Mouse (Mus musculus) inflammation-experienced regulatory T-cells, adult 16 weeks (primary cell): Measurements from ENCODE around the gene Rhbdl3. TPM values are rescaled to one million over a fixed set of nuclear protein-coding genes. Genes with fewer than 3 reads are reported as not detected.

Experiments
- polyA plus RNA-seq: library from polyadenylated mRNA; unstranded; fragments of 100-300 nt; shearing (Covaris generic); gene quantifications from one replicate; pipeline ENCODE4 v1.2.1, GENCODE M21; 2017

Rhbdl3 gene
- 0.87 TPM for polyA plus RNA-seq

GRCm38 (mm10) chr11:80300551-80301315, at the start of gene Rhbdl3:
TSS of gene Rhbdl3 (plus strand) at chr11:80300912.

GRCm38 (mm10) chr11:80377712-80378451, 77.2 kb downstream of the Rhbdl3 start, which contains the start of gene 5730455P16Rik:
TSS of gene 5730455P16Rik (minus strand) at chr11:80378034.

GRCm38 (mm10) chr11:80383019-80383625, 82.4 kb downstream of the Rhbdl3 start, which contains the start of gene Zfp207:
TSS of gene Zfp207 (plus strand) at chr11:80383279.

Other genes with a start within 250 kb of the Rhbdl3 start
- 400 TPM for gene Crlf3, start 219.9 kb upstream of the Rhbdl3 start, polyA plus RNA-seq
- gene Atad5, start 211.5 kb upstream of the Rhbdl3 start, polyA plus RNA-seq, result 5.9 TPM
- gene Tefm, start 158.7 kb upstream of the Rhbdl3 start, polyA plus RNA-seq, result 26.4 TPM
- 0.22 TPM for gene Adap2, start 146.8 kb upstream of the Rhbdl3 start, polyA plus RNA-seq
- 21.4 TPM for gene Rnf135, start 117.1 kb upstream of the Rhbdl3 start, polyA plus RNA-seq
- gene Rhot1, start 91.9 kb upstream of the Rhbdl3 start, polyA plus RNA-seq, result 34.8 TPM
- 17.5 TPM for gene 5730455P16Rik, start 77.1 kb downstream of the Rhbdl3 start, polyA plus RNA-seq
- 293 TPM for gene Zfp207, start 82.4 kb downstream of the Rhbdl3 start, polyA plus RNA-seq
- gene Psmd11, start 127.7 kb downstream of the Rhbdl3 start, polyA plus RNA-seq, result 208 TPM
- gene Cdk5r1, start 176.1 kb downstream of the Rhbdl3 start, polyA plus RNA-seq, result 0.60 TPM